Mouse (Mus musculus) hindbrain, postnatal 0 days (tissue): ENCODE data around the gene Lmbrd2. TPM values are rescaled to one million over a fixed set of nuclear protein-coding genes. Genes with fewer than 3 reads are reported as not detected.
"Not testable (repeated sequence)": the region's sequence is repeated elsewhere in the genome, so short reads cannot be mapped to it uniquely, and the experiment has no call there.

Experiments used
- ATAC-seq: fragments of 200-750 bp; cut with Nextera tagmentation; 2 replicates; pipeline ENCODE4 v1.8.0; 2017; ENCODE audit warnings: mild to moderate bottlenecking, moderate TSS enrichment, moderate library complexity
- DNase-seq: peaks from one replicate; pipeline ENCODE4 v3.0.0-alpha.2; 2015; ENCODE audit warnings: low spot score
- H3K27ac ChIP-seq: fragments of 300-500 bp; sonication (generic); 2 replicates; pipeline ENCODE4 v1.5.1; 2014; ENCODE audit warnings: mild to moderate bottlenecking
- H3K27me3 ChIP-seq: fragments of 300-500 bp; sonication (generic); 2 replicates; pipeline ENCODE4 v1.6.1; 2014; ENCODE audit warnings: low read length, mixed read lengths; ENCODE audit not compliant: insufficient read depth
- H3K36me3 ChIP-seq: fragments of 300-500 bp; sonication (generic); 2 replicates; pipeline ENCODE4 v1.6.1; 2014; ENCODE audit warnings: low read length, mixed read lengths; ENCODE audit not compliant: insufficient read depth
- H3K4me1 ChIP-seq: fragments of 300-500 bp; sonication (generic); 2 replicates; pipeline ENCODE4 v1.6.1; 2014; ENCODE audit warnings: antibody characterized with exemption, low read length, mixed read lengths; ENCODE audit not compliant: insufficient read depth
- H3K4me2 ChIP-seq: fragments of 300-500 bp; sonication (generic); 2 replicates; pipeline ENCODE4 v1.6.1; 2014; ENCODE audit warnings: low read depth, mild to moderate bottlenecking, low read length, moderate library complexity, mixed read lengths
- H3K4me3 ChIP-seq: fragments of 300-500 bp; sonication (generic); 2 replicates; pipeline ENCODE4 v1.5.1; 2014; ENCODE audit warnings: low read length
- H3K9ac ChIP-seq: fragments of 300-500 bp; sonication (generic); replicated peaks from 2 replicates; pipeline ENCODE4 v1.6.1; 2014; ENCODE audit warnings: mild to moderate bottlenecking, low read length, moderate library complexity, mixed read lengths
- H3K9me3 ChIP-seq: fragments of 300-500 bp; sonication (generic); 2 replicates; pipeline ENCODE4 v1.6.1; 2016; ENCODE audit warnings: low read length, mixed read lengths
- CTCF ChIP-seq: IDR thresholded peaks from 2 replicates; pipeline ENCODE4 v1.5.1; 2016; ENCODE audit warnings: antibody characterized with exemption, control low read depth, low read depth
- WGBS: fragments of 180-500 bp; shearing (Covaris S2); extraction: QIAGEN DNeasy Blood & Tissue Kit; methylation state at CpG from one replicate; pipeline ENCODE4 v1.1.7; 2014; 5-methylcytosine and 5-hydroxymethylcytosine counted together
- polyA plus RNA-seq: library from polyadenylated mRNA; unstranded; fragments of >200 nt; fragmentation: Nextera tagmentation; extraction: Ambion mirVana; gene quantifications from 2 replicates; pipeline ENCODE4 v1.2.1, GENCODE M21; 2015
- total RNA-seq: library from RNA; depleted of rRNA; stranded (reverse); fragments of >200 nt; gene quantifications from 2 replicates; pipeline ENCODE4 v1.2.3, GENCODE M21; 2014; rRNA removed

Gene Lmbrd2
- total and polyA plus RNA-seq, 2 experiments from 2014 or later = 4.2 to 22.0 TPM

GRCm38 (mm10) chr15:9216446-9216845, 76.1 kb downstream of the Lmbrd2 start:
- Histone ChIP-seq H3K4me1 (no peaks in the 10 kb centered on the region), H3K36me3 (no peaks in the 10 kb centered on the region), H3K9me3 (no peaks in the 10 kb centered on the region), H3K9ac (no peak overlapping the region), H3K27ac (no peak overlapping the region), H3K4me2 (no peak overlapping the region), H3K27me3 (no peaks in the 10 kb centered on the region), H3K4me3 (no peak overlapping the region)
- DNase-seq (no peak), ATAC-seq (no peak)
- 91% methylated on average over 5 of the region's 5 CpGs for WGBS
- TF ChIP-seq CTCF = no peak

GRCm38 (mm10) chr15:9230917-9231316, 90.6 kb downstream of the Lmbrd2 start:
- not testable (repeated sequence) for H3K36me3 ChIP-seq, H3K9me3 ChIP-seq, H3K4me1 ChIP-seq, H3K27me3 ChIP-seq, H3K27ac ChIP-seq, H3K4me2 ChIP-seq, H3K9ac ChIP-seq, H3K4me3 ChIP-seq
- ATAC-seq (peak; percentile 74; the same call in 1 of the 2 replicates), DNase-seq (peak; percentile 4)
- peak; percentile 19; the same call in 1 of the 2 replicates for TF ChIP-seq CTCF
- WGBS = 71% methylated on average over 4 of the region's 4 CpGs

GRCm38 (mm10) chr15:9246345-9246744, 106.0 kb downstream of the Lmbrd2 start:
- no peak for TF ChIP-seq CTCF
- H3K27ac ChIP-seq = no peak overlapping the region
- DNase-seq (no peak), ATAC-seq (no peak)
- no peaks in the 10 kb centered on the region for H3K9me3 ChIP-seq
- no peaks in the 10 kb centered on the region for H3K36me3 ChIP-seq
- no peak overlapping the region for H3K9ac ChIP-seq
- H3K4me1 ChIP-seq = no peaks in the 10 kb centered on the region
- H3K27me3 ChIP-seq = no peaks in the 10 kb centered on the region
- H3K4me2 ChIP-seq = no peak overlapping the region
- H3K4me3 ChIP-seq = no peak overlapping the region

Other genes starting within 250 kb of the Lmbrd2 start
- gene Ranbp3l, start 172.6 kb upstream of the Lmbrd2 start, total RNA-seq = 14.3 and 16.2 TPM in 2 replicates
- gene Ranbp3l, start 172.6 kb upstream of the Lmbrd2 start, polyA plus RNA-seq = 17.9 and 18.4 TPM in 2 replicates
- gene Nadk2, start 69.3 kb upstream of the Lmbrd2 start, total RNA-seq = 24.7 and 28.4 TPM in 2 replicates
- gene Nadk2, start 69.3 kb upstream of the Lmbrd2 start, polyA plus RNA-seq = 32.4 and 36.2 TPM in 2 replicates
- 10.8 and 16.1 TPM in 2 replicates for gene Skp2, start 14.9 kb downstream of the Lmbrd2 start, total RNA-seq
- gene Skp2, start 14.9 kb downstream of the Lmbrd2 start, polyA plus RNA-seq = 9.3 and 12.2 TPM in 2 replicates
- gene Ugt3a1, start 136.3 kb downstream of the Lmbrd2 start, total RNA-seq = not detected in 2 replicates
- gene Ugt3a1, start 136.3 kb downstream of the Lmbrd2 start, polyA plus RNA-seq = not detected in 2 replicates
- not detected in 2 replicates for gene Ugt3a2, start 195.0 kb downstream of the Lmbrd2 start, total RNA-seq
- gene Ugt3a2, start 195.0 kb downstream of the Lmbrd2 start, polyA plus RNA-seq = not detected in 2 replicates